Mouse (Mus musculus) cerebellum, adult 8-10 months (tissue): ENCODE results near the gene Ttll1.

ENCODE experiments used
- DNase-seq: peaks from one replicate; pipeline ENCODE4 v3.0.0; 2022

Gene Ttll1

DNA sequence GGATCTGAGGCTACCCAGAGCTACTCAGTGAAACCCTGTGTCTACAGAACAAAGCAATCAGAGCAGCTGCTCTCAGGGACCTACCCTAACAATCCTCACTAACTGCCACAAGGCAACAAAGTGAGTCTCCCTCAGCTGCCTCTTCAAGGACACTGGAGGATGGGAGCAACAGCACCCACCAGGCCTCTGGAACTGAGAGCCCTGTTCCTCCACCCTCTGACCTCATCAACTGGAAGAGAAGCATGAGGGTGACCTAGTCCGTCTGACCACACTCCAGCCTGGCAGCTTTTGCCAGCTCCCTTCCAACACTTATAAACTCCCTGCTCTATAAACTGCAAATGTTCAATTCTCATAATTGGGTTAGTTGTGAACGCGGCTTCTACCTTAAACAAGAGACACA is 56.8 kb downstream of the Ttll1 start:
- no peak for DNase-seq

- DNase-seq: no peak
Observed at GRCm38 (mm10) chr15:83452219-83452760, 58.4 kb downstream of the Ttll1 start.

DNA sequence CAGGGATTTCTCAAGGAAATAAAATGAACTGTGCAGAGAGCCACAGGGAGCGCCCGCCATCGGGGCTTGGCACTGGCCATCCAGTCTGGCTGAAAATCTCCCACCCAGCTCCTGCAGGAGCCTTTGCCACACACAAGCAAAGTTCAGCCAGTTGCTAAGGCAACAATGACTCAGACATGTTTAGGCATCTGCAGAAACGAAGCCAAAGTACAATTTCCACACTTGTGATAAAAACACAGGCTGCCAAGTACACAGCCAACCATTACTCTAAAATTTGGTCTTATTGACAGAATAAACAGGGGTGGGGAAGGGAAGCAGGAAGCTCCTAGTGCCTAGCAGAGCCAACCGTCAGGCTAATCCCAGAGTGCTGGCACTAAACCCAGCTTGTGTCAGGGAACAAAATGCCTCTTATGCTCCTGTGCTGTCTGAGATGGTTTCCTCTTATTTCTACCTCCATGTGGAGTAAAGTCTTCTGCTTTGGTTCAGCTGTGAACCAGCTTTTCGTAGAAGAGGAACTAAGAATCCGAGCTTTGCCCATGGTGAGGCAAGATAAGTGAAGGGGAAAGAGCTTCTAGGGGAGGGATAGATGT is 59.0 kb downstream of the Ttll1 start:
- DNase-seq: no peak

DNA sequence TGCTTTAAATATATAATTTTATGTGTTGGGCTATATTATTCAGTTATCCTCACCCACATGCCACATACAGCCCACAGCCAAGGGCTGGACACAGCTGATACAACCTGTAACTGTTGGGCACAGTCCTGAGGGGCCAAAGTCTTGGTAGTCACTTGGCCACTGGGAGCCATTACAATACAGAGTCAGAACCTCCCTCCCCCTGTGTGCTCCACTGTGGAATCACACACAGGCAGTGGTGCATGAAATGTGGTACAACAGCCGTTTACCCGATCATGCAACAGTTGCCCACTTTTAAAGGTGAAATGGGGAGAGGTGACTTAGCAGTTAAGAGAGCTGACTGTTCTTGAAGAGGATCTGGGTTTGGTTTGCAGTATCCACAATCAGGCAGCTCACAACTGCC is 60.7 kb downstream of the Ttll1 start:
- DNase-seq: no peak

DNA sequence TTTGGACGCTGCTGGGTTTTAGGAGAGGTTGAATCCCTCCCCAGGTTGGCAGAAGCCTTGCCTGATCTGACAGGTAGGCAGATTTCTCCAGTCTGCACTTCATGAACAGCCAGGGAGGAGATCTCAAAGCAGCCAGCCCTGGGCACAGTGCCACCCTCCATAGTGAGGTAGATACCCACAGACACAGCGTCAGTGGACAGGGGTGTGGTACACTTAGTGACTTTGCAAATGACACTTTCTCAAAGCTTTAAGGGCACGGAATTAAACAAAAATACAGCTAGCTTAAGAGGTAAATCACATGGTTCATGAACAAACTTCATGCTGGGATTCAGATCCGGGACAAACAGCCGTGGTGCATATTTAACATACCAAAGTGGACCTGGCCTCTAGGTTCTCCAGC is 62.0 kb downstream of the Ttll1 start:
- DNase-seq: no peak

DNA sequence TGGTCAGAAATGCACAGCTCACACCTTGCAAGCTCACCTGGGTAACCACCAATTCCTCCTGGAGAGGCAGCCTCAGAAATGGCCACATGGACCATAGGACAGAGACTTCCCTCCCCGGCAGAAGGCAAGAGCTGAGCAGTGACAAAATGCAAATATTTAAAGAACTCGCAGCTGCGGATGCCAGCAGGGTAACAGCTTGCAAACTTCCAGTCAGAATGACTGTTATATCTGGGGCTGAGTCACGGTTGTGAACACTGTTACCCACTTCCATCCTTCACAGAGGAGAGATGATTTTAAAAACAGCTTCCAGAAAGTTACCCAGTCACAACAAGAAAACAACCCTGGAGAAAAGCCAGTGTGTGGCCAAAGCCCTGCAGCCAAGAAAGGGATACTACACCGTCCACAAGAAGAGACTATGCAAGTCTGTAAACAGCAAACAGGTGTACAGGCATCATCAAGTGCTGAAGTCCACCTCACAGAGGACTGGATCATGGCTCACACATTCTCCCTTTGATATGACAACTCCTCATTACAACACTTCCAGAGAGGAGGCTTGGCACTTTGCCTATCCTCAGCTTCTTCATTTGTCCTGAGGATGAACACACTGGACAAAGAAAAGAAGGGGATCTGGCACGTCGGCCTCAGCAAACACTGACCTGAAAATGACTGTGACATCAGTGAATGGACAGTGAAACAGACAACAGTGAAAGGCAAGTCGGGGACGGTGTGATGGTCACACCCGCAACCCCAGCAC is 62.7 kb downstream of the Ttll1 start:
- no peak for DNase-seq

- DNase-seq: no peak
Observed at GRCm38 (mm10) chr15:83445908-83446307, 64.8 kb downstream of the Ttll1 start.

DNA sequence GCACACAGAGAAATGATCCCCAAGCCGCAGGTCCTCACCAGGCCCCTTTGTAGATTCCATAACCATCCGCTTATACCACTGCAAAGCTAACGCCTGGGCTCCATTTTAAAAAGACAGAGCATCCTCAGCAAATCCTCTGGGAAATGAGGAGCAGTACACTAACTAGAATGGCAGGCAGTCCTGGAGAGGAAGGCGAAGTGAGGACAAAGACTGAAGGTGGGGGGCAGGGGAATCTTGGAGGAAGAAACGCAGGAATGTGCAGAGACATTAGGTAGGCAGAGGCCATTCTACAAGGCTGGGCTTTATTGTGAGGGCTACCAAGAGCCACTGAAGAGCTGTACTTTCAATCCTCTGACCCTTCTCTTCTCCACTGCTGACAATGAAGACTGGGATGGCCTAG is 65.3 kb downstream of the Ttll1 start:
- DNase-seq: no peak

DNA sequence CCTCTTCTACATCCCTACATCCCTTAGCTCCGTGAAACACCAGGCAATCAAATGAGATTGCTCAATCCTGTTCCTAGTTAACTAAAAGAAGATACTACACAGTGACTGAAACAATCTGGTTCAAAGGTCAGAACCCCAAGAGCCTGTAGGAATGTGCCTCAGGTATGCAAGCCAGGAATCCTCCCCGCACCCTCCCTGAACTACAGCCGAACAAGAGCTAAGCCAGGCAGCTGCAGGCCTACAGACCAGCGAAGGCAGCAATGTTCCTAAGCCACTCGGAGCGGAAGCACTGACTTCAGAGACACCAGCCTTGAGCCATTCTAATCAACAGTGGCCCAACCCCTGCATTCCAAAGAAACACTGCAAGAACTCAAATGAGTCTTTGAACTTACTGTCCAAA is 66.3 kb downstream of the Ttll1 start:
- no peak for DNase-seq

DNA sequence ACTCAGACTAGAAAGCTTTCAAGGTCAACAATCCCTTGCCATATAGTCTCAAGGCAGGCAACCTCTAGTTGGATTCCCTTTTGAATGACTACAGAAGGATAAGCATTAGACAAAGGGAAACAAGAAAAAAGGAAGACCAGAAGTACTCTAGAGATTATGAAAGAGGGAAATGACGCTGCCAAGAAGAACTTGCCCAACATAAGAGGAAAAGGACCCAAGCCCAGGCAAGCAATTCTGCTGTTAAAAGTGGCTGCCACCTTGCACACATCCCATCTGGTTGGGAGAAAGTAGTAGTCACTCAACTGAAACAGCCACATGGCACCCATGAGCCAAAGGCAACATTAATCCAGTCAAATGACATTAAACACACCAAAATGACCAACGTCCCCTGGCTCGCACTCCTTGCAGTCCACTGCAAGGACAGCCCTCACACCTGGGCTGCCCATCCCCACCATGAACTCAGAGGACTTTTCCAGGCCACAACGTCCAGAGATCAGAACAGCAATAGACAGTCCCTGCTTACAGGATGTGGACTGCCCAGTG is 68.1 kb downstream of the Ttll1 start:
- DNase-seq: no peak

DNA sequence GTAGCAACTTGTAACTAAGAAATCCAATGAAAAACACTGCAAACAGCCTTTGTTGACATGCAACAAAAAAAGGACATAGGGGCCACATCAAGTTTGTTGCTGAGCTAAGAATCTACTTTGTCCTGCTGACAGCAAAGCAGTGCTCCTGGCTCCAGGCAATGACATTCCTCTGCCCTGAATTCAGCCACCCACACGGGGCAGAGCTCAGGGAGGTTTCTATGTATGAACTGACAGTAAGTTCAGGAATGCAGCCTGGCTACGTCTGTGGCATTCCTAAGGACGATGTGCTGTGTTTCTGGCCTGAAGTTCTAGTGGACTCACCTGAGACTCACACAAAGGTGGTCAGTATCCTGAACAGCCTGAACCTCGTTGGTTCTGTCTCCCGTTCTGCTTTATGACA is 70.0 kb downstream of the Ttll1 start:
- no peak for DNase-seq

DNA sequence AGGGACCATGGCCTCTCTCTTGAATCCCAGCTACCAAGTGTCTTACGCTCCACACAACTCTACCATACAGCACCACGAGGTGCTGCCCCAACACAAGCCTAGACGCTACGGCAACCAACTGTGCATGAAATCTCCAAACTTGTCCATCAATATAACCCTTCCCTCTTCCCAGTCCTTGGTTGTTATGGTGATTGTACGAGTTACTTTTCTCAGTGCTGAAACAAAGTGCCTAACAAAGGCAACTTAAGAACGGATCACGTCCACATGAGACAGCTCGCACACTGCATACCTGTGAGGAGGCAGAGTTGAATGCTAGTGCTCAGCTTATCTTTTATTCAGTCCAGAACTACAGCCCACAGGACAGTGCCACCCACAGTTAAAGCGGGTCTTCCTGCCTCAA is 74.2 kb downstream of the Ttll1 start:
- no peak for DNase-seq

GRCm38 (mm10) chr15:83435324-83436090 is 75.2 kb downstream of the Ttll1 start:
- DNase-seq: no peak

- no peak for DNase-seq
Observed at GRCm38 (mm10) chr15:83434692-83435091, 76.0 kb downstream of the Ttll1 start.
